Mouse (Mus musculus): ENCODE measurements around the gene Prr23a2.

DNA sequence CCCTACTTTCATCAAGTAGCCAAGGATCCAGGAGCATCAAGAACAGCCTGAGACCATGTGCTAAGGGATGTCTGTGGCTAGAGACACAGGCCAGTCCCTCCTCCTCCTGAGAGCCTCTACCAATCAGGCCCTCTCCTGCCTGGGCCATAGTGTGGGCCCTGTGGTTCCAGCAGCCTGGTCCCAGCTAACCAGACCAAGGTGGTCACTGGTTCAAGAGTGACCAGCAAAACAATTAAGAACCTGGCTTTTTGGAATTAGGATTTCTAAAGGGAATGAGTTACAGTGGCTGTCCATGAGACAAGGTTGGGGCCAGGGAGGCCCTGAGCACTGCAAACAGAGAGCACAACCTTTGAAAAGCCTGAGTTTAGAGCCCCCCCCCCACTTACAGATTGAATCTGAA lies 35.2 kb upstream of the Prr23a2 start:
- no peak for TF ChIP-seq CTCF (IDR thresholded peaks at IDR 0.05; ENCODE audit: control insufficient read depth, insufficient read depth, insufficient read length)
- no peak for TF ChIP-seq MYOD1 (IDR thresholded peaks at IDR 0.05; ENCODE audit: control insufficient read depth, insufficient read length, low read depth)
- TF ChIP-seq CEBPB (IDR thresholded peaks at IDR 0.05; ENCODE audit: low read depth): no peak
- TF ChIP-seq MAX (IDR thresholded peaks at IDR 0.05): no peak
- no peak for TF ChIP-seq USF1 (IDR thresholded peaks at IDR 0.05; ENCODE audit: low read depth)

Measured in C2C12 (cell line).